Mouse (Mus musculus): Measurements from ENCODE around the gene Man1c1. TPM values are rescaled to one million over a fixed set of nuclear protein-coding genes. Genes with fewer than 3 reads are reported as not detected.

Man1c1 gene
- total RNA-seq, 2 experiments from 2014 or later, result 18.9 to 19.8 TPM

DNA sequence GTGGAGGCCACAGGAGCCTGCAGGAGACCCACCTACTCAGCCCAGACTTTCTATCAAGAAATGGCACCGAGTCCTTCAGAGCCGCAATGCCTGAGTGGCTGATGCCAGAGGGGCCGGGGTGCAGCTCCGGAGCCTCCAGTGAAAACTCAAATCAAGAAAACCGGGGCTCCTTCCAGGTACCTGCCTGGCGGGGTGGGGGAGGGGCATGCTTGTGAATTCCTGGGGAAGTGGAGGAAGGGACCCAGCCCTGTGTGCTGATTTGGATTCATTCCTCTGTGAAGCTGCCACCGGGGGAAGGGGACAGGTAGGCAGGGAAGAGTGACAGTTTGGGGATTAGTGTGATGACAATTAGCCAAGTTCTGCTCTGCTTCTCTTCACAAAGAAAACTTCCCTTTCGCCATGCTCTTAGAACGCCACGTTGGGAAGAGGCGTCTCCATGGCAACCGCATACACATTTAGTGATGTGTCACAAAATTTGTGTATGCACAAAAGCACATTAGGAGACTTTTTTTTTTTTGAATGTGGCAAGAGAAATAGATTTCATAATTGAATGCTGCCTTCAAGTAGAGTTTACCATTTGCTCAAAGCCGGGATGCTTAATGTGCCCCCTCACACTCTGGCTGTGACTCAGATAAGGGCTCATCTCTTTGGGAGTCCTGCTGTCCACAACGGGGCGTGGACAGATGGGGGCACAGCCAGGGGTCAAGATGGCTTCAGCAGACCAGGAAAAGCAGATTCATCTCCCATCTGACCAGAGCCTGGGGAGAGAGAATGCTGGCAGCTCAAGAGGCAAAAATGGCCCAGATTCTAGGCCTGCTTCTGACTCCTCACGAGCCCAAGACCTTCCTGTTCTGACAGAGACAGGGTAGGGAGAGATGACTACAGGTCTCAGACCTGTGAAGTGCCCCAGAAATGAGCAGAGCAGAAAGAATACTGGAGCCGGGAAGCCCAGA is 26.3 kb downstream of the Man1c1 start:
- DNase-seq (ENCODE audit: low spot score in 2 of 2), result peak in 1 of 2 experiments; percentile 62

DNA sequence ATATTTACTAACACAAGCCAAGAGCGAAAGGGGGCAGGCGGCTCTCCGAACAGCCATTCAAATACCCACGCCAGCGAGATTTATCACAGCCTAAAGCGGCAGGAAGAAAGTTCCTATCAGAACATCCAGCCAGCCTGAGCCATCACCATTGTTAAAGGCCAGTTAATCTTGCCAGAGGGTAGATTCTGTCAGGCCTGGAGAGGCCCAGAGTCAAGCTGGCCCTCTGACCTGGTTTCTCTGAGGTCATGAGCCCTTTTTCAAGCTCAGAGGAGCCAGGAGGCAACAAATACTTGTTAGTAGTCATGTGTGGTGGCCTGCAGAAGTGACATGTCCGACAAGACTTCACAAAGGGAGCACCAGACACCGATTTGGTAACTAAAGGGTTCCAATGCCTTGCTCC is 28.3 kb downstream of the Man1c1 start:
- no peak for DNase-seq (ENCODE audit: low spot score in 2 of 2)

DNA sequence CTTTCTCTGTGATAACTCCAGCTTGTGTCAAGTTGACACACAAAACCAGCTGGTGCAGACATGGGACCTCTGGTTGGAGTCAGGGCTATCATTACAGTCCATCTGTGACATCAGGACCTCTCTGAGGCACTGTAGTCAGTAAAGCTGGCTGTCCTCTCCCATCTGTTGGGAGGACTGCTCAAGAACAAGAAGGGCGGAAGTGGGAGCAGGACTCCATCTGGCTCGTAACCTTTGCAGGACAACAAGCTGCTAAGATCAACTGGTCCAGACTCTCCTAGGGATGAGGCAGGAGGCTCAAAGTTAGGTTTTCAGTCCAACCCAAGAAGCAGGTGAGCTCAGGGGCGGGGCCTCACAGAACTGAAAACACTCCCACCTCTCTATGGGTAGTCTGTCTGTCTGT is 29.1 kb downstream of the Man1c1 start:
- no peak for DNase-seq (ENCODE audit: low spot score in 2 of 2)

DNA sequence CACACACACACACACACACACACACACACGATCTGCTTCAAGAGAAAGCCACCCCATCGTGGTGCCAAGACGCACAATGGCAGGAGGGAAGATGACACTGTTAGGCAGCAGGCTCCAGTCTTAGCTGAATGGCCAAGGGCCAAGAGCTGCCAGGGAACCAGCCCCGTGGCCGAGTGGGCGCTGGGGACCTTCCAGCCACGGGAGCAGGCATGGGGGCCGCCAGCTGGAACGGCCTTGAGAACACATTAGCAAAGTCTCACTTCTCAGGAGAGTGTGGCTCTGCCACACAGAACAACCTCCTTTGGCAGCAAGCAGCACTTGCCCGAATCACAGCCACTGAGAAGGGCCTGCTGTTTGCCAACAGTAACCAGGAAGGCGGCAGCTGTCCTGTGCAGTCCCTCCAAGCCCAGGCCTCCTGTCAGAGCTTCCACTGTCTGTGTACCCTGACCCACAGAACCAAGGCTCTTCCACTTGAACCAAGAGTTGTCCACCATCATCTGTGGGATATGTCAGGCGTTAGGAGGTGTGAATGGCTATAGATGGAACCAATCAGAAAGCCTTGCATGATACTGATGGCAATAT is 30.1 kb downstream of the Man1c1 start:
- peak in 1 of 2 experiments; percentile 52 for DNase-seq (ENCODE audit: low spot score in 2 of 2)

DNA sequence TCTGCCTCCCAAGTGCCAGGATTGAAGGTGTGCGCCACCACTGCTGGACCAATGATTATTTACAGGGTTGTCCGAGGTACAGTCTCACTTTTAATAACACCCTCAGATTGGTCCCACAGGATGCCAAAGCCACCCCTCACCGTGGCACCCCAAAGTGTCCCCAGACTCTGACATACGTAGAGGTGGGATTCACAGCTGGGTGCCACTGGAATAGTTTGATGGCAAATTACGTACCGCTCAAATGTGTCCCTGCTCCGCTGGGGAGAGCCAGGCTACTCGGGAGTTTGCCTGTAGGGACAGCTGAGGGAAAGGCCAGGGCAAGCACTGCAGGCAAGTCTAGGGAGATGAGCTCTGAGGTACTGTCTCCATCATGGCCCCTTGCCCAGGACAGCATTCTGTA is 30.9 kb downstream of the Man1c1 start:
- no peak for DNase-seq (ENCODE audit: low spot score in 2 of 2)

DNA sequence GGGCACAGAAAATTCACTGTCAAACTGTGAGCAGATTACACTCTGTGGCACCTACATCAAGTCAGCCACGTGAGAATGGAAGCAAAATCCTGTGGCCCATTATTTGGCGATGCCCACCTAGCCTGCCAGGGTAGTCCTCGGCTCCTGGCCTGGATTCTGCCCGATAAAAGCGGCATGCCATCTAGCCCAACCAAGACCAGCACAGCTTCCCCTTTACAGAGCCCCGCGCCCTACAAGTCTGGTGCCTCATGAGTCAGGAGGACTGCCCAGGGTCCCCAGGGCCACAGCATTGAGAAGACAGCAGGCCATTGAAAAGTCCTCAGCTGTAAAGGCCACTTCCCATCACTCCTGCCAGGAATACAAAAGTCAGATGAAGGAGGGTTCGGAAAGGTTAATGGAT is 31.8 kb downstream of the Man1c1 start:
- no peak for DNase-seq (ENCODE audit: low spot score in 2 of 2)

DNA sequence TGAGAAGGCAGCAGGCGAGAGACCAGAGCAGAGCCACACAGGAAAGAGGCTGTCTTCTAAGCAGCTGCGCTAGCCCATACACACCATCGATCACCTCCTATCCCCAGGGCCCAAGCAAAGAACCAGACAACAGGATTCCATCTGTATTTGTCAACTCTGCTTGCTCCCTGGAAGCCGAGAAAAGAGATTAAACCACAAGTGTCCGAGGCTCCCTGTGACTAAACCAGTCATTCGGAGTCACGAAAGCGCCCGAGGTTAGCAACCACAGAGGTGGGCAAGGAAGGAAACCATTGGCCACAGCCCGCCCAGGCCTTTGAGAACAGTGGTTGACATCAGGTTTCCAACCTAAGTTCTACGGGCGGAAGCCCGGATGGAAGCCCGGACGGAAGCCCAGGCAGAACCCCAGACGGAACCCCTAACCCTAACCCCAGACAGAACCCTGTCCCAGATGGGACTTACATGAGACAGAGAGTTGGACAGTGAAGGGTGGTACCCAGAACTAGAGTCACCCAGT is 32.4 kb downstream of the Man1c1 start:
- no peak for DNase-seq (ENCODE audit: low spot score in 2 of 2)

DNA sequence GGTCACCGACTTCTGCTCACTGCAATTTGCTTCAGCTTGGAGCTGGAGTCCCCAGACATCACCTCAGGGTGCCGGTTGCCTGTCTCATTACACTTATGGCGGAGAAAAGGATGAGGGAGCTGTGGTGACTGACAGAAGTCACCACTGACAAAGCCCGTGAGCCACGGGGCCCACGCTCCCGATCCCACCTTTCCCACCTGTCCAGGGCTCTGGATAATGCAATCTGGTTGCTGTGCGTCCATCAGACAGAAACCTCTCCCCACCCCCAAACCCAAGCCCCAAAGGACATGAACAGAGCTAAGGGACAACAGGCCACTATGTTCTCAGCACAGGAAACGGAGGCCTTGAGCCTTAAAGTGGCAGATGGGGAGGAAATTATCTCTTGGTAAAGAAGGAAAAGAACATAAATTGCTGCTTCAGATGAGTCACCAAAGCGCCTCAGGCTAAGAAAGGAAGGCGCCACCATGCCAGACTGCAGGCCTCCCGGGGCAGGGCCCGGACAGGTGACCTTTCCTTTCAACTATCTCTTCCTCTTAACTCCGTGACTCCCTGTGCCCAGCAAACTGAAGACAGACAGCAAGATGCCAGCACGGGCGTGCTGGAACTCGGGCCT is 34.2 kb downstream of the Man1c1 start:
- no peak for DNase-seq (ENCODE audit: low spot score in 2 of 2)

DNA sequence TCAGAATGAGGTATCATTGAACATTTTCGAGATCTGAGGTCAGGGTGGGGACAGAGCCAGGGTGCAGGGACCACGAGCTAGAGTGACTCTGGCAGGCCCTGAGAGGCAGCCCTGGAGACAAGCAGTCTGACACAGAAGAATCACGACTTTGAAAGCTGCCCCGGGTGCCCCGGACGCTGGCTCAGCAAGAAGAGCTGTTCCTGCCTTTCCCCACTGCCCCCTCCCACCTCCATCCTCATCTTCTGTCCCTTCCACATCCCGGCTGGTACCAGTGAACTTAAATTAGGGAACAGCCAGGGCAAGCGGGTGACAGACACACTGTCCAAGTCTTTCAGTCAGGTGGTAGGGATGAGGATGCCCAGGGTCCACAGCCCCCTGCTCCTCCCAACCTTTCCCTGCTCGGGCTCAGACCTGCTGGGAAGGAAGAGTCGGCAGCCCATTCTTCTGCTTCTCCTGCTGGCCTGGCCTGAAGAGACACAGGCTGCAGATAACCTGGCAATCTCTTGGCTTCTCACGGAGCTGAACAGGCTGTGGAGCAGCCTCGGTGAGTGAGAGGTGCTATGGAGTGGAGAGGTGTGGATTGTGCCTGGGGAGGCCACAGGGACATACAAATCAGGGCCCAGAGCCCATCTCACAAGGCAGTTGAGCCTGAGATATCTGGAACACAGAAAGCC is 35.6 kb downstream of the Man1c1 start:
- DNase-seq (ENCODE audit: low spot score in 2 of 2), result no peak

DNA sequence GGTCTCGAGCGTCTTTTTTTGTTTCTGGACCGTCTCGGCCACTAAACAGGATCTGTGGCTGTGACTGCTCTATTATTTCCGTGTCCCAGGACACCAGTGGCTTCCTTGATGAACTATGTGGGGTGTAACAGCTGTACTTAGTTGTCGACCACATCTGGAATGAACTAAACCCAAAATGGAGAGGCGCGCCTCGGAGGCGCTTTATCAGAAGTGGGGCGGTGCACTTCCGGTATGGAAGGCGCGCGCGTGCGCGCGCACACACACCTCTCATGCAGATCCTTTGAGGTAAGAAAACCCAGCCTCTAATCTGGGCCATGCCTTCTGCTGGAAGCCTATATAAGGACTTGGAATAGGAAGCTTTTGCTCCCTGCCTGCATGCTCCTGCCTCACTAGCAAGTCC is 37.7 kb downstream of the Man1c1 start:
- no peak for DNase-seq (ENCODE audit: low spot score in 2 of 2)

DNA sequence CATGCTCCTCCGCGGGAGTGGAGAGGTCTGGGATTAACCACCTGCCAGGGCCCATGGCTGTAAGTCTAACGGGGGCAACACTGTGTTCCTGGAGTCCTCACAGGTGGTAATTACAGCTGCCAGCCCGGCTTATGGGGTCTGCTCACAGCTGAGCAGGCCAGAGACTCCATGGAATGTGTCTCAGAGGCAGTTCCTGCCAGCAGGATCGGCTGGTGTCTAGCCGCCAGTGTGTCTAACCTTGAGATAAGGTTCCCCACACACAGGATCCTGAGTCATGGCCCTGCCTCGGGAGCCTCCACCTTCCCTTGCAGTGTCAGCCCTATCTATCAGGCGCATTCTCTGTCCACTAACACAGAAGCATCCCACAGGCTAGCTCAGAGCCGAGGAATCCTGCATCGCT is 41.0 kb downstream of the Man1c1 start:
- DNase-seq (ENCODE audit: low spot score in 2 of 2), result no peak

DNA sequence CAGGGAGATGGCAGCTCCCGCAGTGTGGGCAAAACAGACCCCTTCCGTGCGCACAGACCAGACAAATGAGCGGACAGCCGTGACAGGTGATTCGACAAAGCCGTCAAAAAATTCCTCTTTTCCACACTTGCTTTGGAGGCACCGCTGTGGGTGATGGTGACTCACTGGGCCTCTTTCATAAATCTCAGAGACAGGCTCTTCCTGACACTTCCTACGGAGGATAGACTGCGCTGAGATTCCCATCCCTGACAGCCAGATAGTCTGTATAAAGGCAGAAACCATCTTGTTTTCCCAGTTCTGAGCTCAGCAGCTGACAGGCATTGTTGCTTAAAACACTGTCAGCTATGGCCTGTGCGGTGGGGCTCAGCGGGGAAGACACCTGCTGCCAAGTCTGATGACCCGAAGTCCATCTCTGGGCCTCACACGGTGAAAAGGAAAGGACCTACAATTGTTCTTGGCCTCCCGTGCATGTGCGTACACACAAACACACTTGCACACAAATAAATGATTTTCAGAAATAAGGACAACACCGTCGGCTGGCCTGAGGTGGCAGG is 43.4 kb downstream of the Man1c1 start:
- no peak for DNase-seq (ENCODE audit: low spot score in 2 of 2)

DNA sequence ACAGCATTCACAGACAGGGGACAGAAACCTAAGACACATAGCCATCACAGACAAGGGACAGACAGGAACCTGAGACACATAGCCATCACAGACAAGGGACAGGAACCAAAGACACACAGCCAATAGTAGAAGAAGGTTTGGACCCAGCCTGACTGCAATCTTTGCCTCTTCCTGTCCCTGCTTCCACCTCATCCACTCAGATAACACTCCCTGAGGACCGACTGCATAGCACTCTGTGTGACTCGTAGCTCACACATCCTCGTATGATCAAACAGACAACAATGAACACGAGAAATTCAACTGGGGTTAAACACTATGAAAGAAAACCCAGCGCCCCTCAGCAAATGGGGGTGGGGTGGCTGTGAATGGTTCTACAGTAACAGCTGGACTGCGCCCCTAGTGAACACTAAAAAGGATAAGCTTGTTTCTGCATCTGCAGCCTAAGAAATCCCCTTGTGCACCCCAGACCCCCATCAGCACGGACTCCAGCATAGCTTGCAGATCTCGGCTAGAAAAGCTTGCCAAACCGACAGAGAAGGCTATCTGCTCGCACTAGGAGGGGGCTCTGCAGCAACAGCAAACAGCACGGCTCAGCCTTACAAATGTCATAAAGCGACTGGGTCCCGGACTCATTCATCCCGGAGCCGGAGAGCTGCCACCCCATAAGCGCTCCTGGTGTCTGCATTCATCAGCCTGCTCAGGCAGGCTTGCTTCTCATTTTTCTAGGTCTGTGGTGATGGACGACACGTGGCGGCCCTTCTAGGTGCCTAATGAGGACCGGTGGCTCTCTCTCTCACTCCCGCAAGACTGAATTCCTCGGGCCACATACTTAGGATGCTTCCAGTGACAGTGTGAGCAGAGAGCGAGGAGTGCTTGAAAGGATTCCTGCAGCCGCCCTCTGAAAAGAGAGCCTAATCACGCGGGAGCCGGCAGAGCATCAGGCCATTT is 44.5 kb downstream of the Man1c1 start:
- DNase-seq (ENCODE audit: low spot score in 2 of 2), result no peak

DNA sequence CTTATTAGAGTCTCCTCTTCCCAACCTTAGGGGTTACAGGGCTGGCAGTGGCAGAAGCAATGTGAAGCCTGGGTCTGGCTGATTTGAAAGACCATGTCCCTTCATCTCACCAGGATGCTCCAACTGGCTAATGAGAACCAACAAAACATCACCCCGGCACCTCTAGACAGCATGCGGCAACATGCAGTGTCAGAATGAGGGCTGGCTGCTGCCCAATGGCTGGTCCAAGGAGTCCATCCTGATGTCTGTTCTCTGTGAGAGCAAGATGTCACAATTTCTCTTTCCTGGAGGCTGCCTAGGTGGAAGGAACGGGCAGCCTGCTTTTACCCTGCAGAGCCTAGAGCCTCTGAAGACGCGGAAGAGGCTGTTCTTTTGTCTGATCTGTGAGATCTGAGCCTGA is 46.6 kb downstream of the Man1c1 start:
- no peak for DNase-seq (ENCODE audit: low spot score in 2 of 2)

DNA sequence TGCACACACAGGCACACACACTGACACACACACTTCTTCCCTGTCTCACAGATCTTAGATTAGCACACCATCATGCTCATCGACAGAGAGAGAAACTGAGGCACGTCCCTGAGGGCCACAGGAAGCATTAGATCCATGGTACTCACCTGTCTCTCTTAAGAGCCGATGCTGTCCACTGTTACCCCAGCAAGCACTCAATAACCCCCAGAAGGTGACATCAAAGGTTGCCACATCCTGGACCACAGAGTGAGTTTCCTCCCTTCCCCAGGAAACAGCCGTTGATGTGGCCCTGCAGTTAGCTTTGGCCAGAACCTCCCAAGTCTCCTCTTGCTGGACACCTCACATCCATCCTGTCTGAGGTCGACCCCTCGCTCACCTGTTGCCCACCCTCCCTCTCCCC is 49.7 kb downstream of the Man1c1 start:
- DNase-seq (ENCODE audit: low spot score in 2 of 2), result no peak

DNA sequence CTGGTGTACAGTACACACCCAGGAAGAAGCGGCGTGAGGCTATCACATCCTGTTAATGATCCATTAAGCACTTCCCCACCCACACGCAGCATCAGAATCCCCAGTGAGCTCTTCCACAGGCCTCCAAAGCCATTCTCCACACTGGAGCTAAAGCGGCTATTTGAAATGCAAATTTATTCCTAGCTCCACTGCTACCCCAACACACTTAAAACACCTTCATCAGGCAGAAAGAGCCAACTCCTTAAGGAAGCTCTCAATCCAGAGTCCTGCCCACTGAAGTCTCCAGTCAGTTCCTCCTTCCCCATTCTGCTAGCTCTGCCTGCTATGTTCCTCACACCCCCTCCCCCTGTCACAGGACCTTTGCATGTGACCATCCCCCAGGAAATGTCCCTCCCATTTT is 51.4 kb downstream of the Man1c1 start:
- DNase-seq (ENCODE audit: low spot score in 2 of 2), result no peak

DNA sequence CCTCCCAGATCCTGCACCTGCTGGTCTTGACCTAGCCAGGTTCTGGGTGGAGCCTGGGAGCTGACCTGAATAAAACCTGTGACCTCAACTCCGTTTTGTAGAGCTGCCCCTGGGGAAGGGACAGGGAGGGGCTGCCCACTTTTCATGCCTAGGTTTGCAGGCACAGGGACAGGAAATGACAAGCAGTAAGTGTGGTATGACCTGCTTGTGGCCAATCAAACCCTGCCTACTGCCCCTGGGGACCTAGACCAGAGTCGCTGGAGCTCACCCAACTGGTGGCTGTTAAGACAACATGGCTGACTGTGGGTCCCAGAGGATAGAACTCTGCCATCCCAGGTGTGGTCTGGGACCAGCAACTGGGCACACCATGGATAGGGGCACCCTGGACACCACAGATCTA is 51.9 kb downstream of the Man1c1 start:
- no peak for DNase-seq (ENCODE audit: low spot score in 2 of 2)

DNA sequence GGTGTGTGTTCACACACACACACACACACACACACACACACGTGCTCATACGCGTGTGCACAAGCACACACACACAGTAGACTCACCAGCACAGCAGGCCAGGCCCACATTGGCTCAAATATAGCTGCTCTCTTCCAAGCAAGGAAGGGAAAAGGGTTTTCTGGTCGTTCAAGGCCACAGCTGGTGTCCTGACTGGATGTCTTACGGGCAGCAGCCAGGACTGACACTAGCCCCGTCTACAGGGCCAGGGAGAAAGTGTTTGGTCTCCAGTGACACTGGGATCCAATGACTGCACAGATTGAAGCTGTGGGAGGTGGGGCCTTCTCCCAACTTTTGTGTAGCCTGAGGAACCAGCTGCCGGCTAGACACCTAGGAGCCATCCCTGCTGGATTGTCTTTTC is 52.7 kb downstream of the Man1c1 start:
- DNase-seq (ENCODE audit: low spot score in 2 of 2), result no peak

DNA sequence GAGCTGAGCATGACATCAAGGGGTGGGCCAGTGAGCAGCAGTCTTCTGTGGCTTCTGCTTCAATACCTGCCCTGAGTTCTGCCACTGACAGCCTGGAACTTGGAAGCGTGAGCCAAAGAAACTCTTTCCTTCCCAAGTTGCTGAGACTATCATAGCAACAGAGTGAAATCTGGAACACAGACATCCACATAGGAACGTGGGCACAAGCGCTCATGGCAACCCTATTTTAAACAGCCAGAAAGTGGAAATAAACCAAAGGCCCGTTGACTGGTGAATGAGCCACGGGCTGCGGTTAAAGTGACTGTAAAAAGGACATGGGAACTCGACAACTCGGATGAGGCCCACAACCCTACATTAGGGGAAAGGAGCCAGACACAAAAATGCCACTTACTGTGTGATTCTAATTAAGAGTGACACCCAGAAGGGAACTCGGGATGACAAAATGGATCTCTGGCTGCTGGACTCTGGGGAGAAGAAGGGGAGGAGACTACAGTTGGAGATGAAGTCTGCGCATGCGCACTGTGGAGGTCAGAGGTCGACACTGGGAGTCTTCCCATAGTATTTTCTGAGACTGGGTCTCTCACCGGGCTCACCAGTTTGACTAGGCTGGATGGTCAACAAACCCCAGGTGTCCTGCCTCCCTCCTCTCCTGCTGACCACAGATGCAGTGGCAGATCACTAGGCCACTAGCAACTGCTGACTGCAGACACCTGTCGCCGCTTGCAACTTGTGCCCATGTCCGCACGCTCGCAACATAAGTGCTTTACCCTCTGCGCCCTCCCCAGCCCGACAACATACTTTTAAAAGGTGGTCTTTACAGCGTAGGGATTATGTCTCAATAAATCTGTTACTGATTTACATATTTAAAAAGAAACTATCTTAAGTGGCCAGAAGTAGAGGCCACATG is 58.8 kb downstream of the Man1c1 start:
- DNase-seq (ENCODE audit: low spot score in 2 of 2), result no peak

All from layer of hippocampus, postnatal 14 days (tissue).